Mouse (Mus musculus) hindbrain, embryonic 12.5 days (tissue): Measurements from ENCODE around the gene Usp54. TPM values are rescaled to one million over a fixed set of nuclear protein-coding genes. Genes with fewer than 3 reads are reported as not detected.
A peak's percentile ranks its signal among the peaks of the same experiment; 100 is the strongest.

Experiments used
- ATAC-seq: fragments of 200-750 bp; cut with Nextera tagmentation; 2 replicates; pipeline ENCODE4 v1.8.0; 2017; ENCODE audit warnings: moderate TSS enrichment; ENCODE audit not compliant: low FRiP score
- H3K27ac ChIP-seq: fragments of 300-500 bp; sonication (generic); 2 replicates; pipeline ENCODE4 v1.5.1; 2016; ENCODE audit warnings: mild to moderate bottlenecking
- H3K27me3 ChIP-seq: fragments of 300-500 bp; sonication (generic); 2 replicates; pipeline ENCODE4 v1.6.1; 2016; ENCODE audit warnings: mild to moderate bottlenecking
- H3K36me3 ChIP-seq: fragments of 300-500 bp; sonication (generic); 2 replicates; pipeline ENCODE4 v1.6.1; 2016; ENCODE audit warnings: mild to moderate bottlenecking
- H3K4me1 ChIP-seq: fragments of 300-500 bp; sonication (generic); 2 replicates; pipeline ENCODE4 v1.6.1; 2016
- H3K4me2 ChIP-seq: fragments of 300-500 bp; sonication (generic); replicated peaks from 2 replicates; pipeline ENCODE4 v1.6.1; 2016; ENCODE audit warnings: mild to moderate bottlenecking
- H3K4me3 ChIP-seq: fragments of 300-500 bp; sonication (generic); 2 replicates; pipeline ENCODE4 v1.5.1; 2016; ENCODE audit warnings: mild to moderate bottlenecking
- H3K9ac ChIP-seq: fragments of 300-500 bp; sonication (generic); 2 replicates; pipeline ENCODE4 v1.6.1; 2016; ENCODE audit warnings: mild to moderate bottlenecking, moderate library complexity
- H3K9me3 ChIP-seq: fragments of 300-500 bp; sonication (generic); replicated peaks from 2 replicates; pipeline ENCODE4 v1.6.1; 2016; ENCODE audit warnings: mild to moderate bottlenecking
- WGBS: fragments of 180-500 bp; shearing (Covaris S2); methylation state at CpG from one replicate; pipeline ENCODE4 v1.1.7; 2016; 5-methylcytosine and 5-hydroxymethylcytosine counted together
- polyA plus RNA-seq: library from polyadenylated mRNA; unstranded; fragments of >200 nt; fragmentation: Nextera tagmentation; extraction: Ambion mirVana; gene quantifications from 2 replicates; pipeline ENCODE4 v1.2.1, GENCODE M21; 2016

Usp54 gene
- polyA plus RNA-seq, 1 experiment from 2014 or later: 16.6 TPM

DNA sequence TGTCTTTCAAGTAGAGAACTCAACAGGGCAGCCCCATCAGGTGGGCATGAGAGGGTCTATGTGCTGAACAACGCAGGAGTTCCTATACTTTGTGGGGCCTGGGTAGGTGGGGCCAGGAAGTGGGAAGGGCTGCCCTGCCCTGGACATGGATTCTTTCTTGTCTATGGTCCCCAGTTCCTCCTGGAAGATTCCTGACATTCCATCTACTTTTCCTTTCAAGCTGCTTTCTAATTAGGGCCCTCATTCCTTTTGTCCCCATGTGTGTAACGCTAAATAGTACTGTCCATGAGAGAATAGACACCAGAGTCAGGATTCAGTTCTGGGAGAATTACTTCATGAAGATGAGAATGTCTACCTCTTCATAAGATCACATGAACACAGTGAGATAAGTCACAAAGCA is 22.7 kb upstream of the Usp54 start:
- Histone ChIP-seq H3K9me3 (no peaks in the 10 kb centered on the region), H3K27me3 (peaks cover 39% of the 10 kb centered on the region), H3K36me3 (no peaks in the 10 kb centered on the region), H3K27ac (no peak overlapping the region), H3K4me2 (no peak overlapping the region), H3K4me3 (no peak overlapping the region), H3K9ac (no peak overlapping the region), H3K4me1 (peaks cover 12% of the 10 kb centered on the region; the same call in 1 of the 2 replicates)
- no peak for ATAC-seq
- WGBS: 66% methylated on average over 2 of the region's 2 CpGs

GRCm38 (mm10) chr14:20662740-20663139 is 21.9 kb upstream of the Usp54 start:
- no peak overlapping the region for H3K27ac ChIP-seq
- H3K4me2 ChIP-seq: no peak overlapping the region
- peaks cover 30% of the 10 kb centered on the region for H3K27me3 ChIP-seq
- no peak overlapping the region for H3K9ac ChIP-seq
- H3K4me3 ChIP-seq: no peak overlapping the region
- peaks cover 12% of the 10 kb centered on the region; the same call in 1 of the 2 replicates for H3K4me1 ChIP-seq
- H3K9me3 ChIP-seq: no peaks in the 10 kb centered on the region
- WGBS: 86% methylated on average over 3 of the region's 3 CpGs
- no peaks in the 10 kb centered on the region for H3K36me3 ChIP-seq
- ATAC-seq: no peak

DNA sequence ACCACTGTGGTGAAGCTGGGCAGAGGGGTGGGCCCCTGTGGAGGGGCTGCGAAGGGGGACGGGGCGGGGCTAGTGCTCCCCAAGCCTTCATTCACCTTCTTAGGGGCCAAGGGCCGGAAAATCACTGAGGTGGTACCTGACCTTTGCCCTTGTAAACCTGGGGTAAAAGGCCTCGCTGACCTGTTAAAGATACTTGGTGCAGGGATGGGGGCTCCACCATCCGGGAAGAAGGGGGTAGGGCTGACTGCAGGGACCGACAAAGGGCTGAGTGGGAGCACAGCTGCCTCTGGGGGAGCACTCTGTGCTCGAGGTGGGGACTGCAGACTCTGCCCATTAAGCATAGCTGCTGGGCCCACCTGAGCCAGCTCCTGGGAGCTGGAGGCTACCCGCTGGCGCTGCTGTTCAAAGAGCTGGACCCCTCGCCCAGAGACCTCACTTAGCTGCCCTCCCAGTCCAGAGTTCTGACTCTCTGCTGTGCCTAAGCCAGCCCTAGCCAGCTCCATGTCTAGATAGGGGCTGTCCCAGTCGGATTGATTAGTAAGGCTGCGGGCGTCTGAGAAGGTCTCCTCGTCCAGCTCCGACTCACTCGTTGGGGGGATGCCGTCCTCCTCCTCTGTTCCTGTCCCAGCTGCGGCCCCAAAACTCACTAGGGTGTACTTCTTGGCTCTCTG is 20.9 kb upstream of the Usp54 start:
- Histone ChIP-seq H3K4me1 (peaks cover 12% of the 10 kb centered on the region; the same call in 1 of the 2 replicates), H3K4me2 (peak overlapping the region; percentile 87), H3K9ac (peak overlapping the region; percentile 73), H3K27ac (peak overlapping the region; percentile 85), H3K36me3 (no peaks in the 10 kb centered on the region), H3K4me3 (peak overlapping the region; percentile 59), H3K27me3 (peaks cover 27% of the 10 kb centered on the region), H3K9me3 (no peaks in the 10 kb centered on the region)
- ATAC-seq: peak; percentile 61
- 9% methylated on average over 19 of the region's 19 CpGs for WGBS

DNA sequence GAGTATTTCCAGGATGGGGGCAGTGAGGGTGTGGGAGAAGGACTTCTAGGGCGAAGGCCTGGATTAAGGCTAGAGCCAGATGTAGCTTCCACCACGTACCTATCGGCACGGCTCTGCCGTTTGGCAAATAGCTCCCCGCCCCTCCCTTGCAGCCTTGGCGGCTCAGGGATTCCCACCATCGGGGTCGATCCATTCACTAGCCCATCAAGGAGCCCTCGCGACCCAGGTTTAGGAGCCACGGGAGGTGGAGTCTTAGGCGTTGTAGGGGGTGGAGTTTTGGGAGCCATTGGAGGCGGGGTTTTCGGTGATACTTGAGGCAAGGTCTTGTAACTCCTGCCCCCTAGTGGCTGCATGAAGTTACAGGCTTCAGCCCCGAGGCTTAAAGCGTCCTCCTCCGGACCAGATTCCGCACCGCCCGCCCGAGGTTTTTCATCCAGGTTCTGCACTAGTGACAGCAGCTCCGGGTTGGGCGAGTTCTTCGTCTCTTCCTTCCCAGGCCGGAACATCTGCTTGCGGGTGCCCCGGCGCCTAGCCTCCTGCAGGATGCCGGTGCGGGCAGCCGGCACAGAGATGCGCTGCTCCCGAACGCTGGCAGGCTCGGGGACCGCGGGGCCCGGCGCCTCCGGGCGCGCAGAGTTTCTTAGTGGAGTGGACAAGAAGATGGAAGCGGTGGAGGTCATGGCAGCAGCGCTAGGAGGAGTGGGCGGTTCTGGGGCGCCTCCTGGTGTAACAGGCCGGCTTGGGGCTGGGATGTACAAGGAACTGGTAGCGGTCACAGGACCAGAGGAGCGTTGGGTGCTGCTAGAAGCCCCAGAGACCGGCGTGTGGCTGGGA is 20.2 kb upstream of the Usp54 start:
- peaks cover 12% of the 10 kb centered on the region; the same call in 1 of the 2 replicates for H3K4me1 ChIP-seq
- H3K9me3 ChIP-seq: no peaks in the 10 kb centered on the region
- 2% methylated on average over 52 of the region's 52 CpGs for WGBS

GRCm38 (mm10) chr14:20659687-20660086 is 18.8 kb upstream of the Usp54 start:
- no peak overlapping the region for H3K4me2 ChIP-seq
- H3K27me3 ChIP-seq: peaks cover 15% of the 10 kb centered on the region
- ATAC-seq: no peak
- peaks cover 12% of the 10 kb centered on the region; the same call in 1 of the 2 replicates for H3K4me1 ChIP-seq
- H3K36me3 ChIP-seq: no peaks in the 10 kb centered on the region
- no peak overlapping the region for H3K27ac ChIP-seq
- H3K9ac ChIP-seq: no peak overlapping the region
- 96% methylated on average over 7 of the region's 7 CpGs for WGBS
- no peaks in the 10 kb centered on the region for H3K9me3 ChIP-seq
- no peak overlapping the region for H3K4me3 ChIP-seq

More for the DNA sequence above, 20.2 kb upstream of the Usp54 start:
- peak overlapping the region; percentile 87 for H3K4me2 ChIP-seq
- H3K4me3 ChIP-seq: peak overlapping the region; percentile 59
- H3K9ac ChIP-seq: peak overlapping the region; percentile 73
- peak; percentile 86 for ATAC-seq
- no peaks in the 10 kb centered on the region for H3K36me3 ChIP-seq
- peaks cover 23% of the 10 kb centered on the region for H3K27me3 ChIP-seq
- peak overlapping the region; percentile 85 for H3K27ac ChIP-seq

DNA sequence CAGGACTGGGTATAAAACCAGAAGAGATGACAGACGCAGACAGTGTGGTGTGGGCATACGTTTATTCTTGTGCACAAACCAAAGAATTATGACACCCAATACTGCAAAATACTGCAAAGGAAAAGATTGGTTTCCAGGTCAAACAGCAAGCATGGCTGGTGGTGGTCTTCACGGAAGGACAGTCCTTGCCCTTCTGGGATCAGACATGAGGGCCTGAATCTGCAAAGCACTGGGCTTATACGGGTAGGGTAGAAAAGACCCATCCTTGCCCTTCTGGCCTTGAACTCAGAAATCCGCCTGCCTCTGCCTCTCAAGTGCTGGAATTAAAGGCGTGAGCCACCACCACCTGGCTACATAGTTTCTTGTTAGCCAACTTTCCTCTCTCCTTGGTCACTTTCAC is 18.0 kb upstream of the Usp54 start:
- Histone ChIP-seq H3K4me2 (no peak overlapping the region), H3K9ac (no peak overlapping the region), H3K9me3 (no peaks in the 10 kb centered on the region), H3K27me3 (peaks cover 15% of the 10 kb centered on the region), H3K36me3 (no peaks in the 10 kb centered on the region), H3K27ac (no peak overlapping the region), H3K4me1 (peaks cover 10% of the 10 kb centered on the region; the same call in 1 of the 2 replicates), H3K4me3 (no peak overlapping the region)
- 84% methylated on average over 6 of the region's 6 CpGs for WGBS
- ATAC-seq: no peak

GRCm38 (mm10) chr14:20658326-20658725 is 17.5 kb upstream of the Usp54 start:
- no peak overlapping the region for H3K27ac ChIP-seq
- peaks cover 10% of the 10 kb centered on the region; the same call in 1 of the 2 replicates for H3K4me1 ChIP-seq
- no peak overlapping the region for H3K9ac ChIP-seq
- ATAC-seq: no peak
- no peak overlapping the region for H3K4me3 ChIP-seq
- no peaks in the 10 kb centered on the region for H3K9me3 ChIP-seq
- no peak overlapping the region for H3K4me2 ChIP-seq
- H3K36me3 ChIP-seq: no peaks in the 10 kb centered on the region
- peaks cover 12% of the 10 kb centered on the region for H3K27me3 ChIP-seq

DNA sequence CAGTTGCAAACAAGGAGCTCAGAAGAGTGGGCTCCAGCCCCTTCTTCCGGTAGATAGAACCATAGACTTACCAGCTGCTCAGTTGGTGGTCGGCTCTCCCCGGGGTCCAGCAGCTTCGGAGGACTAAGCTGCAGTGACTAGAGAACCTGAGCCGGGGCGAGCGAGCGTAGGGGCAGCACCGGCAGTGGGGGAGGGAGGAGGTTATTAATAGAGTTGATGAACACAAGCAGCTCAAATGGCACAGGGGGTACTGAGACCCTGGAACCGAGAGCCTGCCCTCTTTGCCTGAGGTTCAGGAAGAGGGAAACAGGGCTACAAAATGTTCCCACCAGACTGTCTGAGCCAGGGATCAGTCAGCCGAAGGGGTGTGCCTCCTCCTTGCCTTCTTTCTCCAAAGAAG is 15.5 kb upstream of the Usp54 start, which contains the start of gene Myoz1:
Myoz1 (minus strand) TSS at position 180 of the 400 bp plus-strand sequence.
- no peak for ATAC-seq
- no peak within 1 kb of the TSS for H3K4me3 ChIP-seq
- H3K27ac ChIP-seq: no peak within 1 kb of the TSS
- H3K9me3 ChIP-seq: no peaks in the 10 kb centered on the region
- no peak within 1 kb of the TSS for H3K4me2 ChIP-seq
- 36% methylated on average over 11 of the region's 11 CpGs for WGBS
- H3K9ac ChIP-seq: no peak within 1 kb of the TSS
- H3K27me3 ChIP-seq: no peaks in the 10 kb centered on the region
- H3K36me3 ChIP-seq: no peaks in the 10 kb centered on the region
- no peaks in the 10 kb centered on the region; the same call in 1 of the 2 replicates for H3K4me1 ChIP-seq

- Histone ChIP-seq H3K4me1 (no peaks in the 10 kb centered on the region), H3K4me3 (no peak overlapping the region), H3K9me3 (no peaks in the 10 kb centered on the region), H3K27ac (no peak overlapping the region), H3K9ac (no peak overlapping the region), H3K4me2 (no peak overlapping the region), H3K27me3 (no peaks in the 10 kb centered on the region), H3K36me3 (no peaks in the 10 kb centered on the region)
- ATAC-seq: no peak
- WGBS: 73% methylated on average over 9 of the region's 9 CpGs
Observed at GRCm38 (mm10) chr14:20655731-20656130, 14.9 kb upstream of the Usp54 start.

DNA sequence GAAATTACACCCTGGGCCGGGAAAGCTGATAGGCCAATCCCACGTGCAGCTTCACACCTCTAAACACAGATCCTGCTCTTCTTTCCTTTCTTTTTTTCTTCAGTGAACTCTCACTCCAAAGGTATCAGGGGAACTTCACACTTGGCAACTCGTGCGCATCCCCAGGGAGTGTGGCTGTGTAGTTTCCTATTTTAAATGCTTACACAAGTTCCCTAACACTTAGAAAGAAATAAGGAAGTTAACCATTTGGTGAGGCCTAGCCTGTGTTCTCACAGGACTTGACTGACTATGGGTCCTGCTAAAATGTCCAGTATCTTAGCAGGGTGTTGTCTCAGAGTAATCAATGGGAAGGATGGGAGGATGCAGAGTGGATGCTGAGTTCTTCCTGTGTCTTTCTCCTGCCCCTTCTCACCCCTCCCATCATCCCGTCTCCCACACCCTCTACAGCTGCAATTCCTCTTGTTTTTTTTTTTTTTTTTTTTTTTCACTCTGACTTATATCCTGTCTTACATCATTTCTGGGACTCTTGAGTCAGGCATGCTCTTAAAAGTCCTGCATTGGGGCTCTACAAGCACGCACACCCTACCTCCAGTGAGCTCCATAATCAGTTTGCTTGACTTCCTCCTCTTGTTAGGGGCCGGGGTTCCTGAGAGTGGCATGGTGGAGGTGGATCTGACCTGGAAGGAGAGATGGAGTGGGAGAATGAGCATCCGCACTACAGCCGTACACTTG is 14.0 kb upstream of the Usp54 start:
- H3K9me3 ChIP-seq: no peaks in the 10 kb centered on the region
- no peaks in the 10 kb centered on the region for H3K27me3 ChIP-seq
- H3K27ac ChIP-seq: no peak overlapping the region
- H3K9ac ChIP-seq: no peak overlapping the region
- H3K4me3 ChIP-seq: no peak overlapping the region
- 80% methylated on average over 9 of the region's 9 CpGs for WGBS
- no peak for ATAC-seq
- no peak overlapping the region for H3K4me2 ChIP-seq
- H3K36me3 ChIP-seq: no peaks in the 10 kb centered on the region
- H3K4me1 ChIP-seq: no peaks in the 10 kb centered on the region

- H3K4me2 ChIP-seq: no peak overlapping the region
- H3K27ac ChIP-seq: no peak overlapping the region
- no peak overlapping the region for H3K9ac ChIP-seq
- H3K36me3 ChIP-seq: no peaks in the 10 kb centered on the region
- H3K4me3 ChIP-seq: no peak overlapping the region
- no peaks in the 10 kb centered on the region for H3K9me3 ChIP-seq
- no peak for ATAC-seq
- H3K4me1 ChIP-seq: no peaks in the 10 kb centered on the region
- 60% methylated on average over 4 of the region's 4 CpGs for WGBS
- no peaks in the 10 kb centered on the region for H3K27me3 ChIP-seq
Observed at GRCm38 (mm10) chr14:20651722-20652256, 10.9 kb upstream of the Usp54 start.

GRCm38 (mm10) chr14:20651000-20651399 is 10.1 kb upstream of the Usp54 start:
- H3K4me2 ChIP-seq: no peak overlapping the region
- no peaks in the 10 kb centered on the region for H3K27me3 ChIP-seq
- H3K4me3 ChIP-seq: no peak overlapping the region
- no peak for ATAC-seq
- no peak overlapping the region for H3K27ac ChIP-seq
- no peaks in the 10 kb centered on the region for H3K4me1 ChIP-seq
- no peak overlapping the region for H3K9ac ChIP-seq
- no peaks in the 10 kb centered on the region for H3K9me3 ChIP-seq
- 76% methylated on average over 2 of the region's 2 CpGs for WGBS
- H3K36me3 ChIP-seq: no peaks in the 10 kb centered on the region
